Comparison of ENCODE assay signal across 15 mouse cellular contexts in the genomic region with DNA sequence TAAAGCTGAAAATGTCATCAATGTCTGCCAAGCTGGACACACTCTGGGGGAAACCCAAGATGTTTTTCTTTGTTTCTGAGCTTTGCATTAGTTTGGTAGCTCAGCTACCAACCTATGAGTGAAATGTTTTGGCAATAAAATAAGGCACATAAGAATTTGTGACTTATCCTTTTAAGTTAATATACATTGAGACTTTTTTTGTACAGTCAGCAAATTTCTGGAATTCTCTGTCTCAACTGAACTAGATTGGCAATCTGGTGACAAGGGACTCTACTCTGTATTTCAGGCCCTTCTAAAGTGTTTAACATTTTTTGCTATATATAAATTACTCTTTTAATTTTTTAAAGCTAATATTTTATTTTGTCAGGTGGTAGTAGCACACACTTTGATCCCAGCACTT.
"Had no signal": no experiment of that assay in that cellular context is flagged by ENCODE, and none has a peak within 500 bp of the region (broad histone marks: within the 10 kb centered on the region; RNA-seq: fewer than 3 reads in every experiment).

No protein-coding gene starts in this region.

- H3K27ac ChIP-seq: neural tube, embryonic 13.5 days; neural tube, embryonic 15.5 days; stomach, embryonic 15.5 days; stomach, postnatal 0 days had no signal

- DNase-seq: right cerebral cortex, adult 18-20 months; right cerebral cortex, postnatal 14 days; right cerebral cortex, postnatal 25 days; right cerebral cortex, postnatal 4 days; spleen, adult 18-20 months; thymus, adult 18-20 months; thymus, adult 2 months; thymus, postnatal 14 days; thymus, postnatal 25 days; thymus, postnatal 36 days; thymus, postnatal 4 days had no signal

- H3K4me3 ChIP-seq: neural tube, embryonic 13.5 days; neural tube, embryonic 15.5 days; stomach, embryonic 15.5 days had no signal

- H3K4me2 ChIP-seq: neural tube, embryonic 13.5 days; neural tube, embryonic 15.5 days; stomach, embryonic 15.5 days had no signal

- H3K4me1 ChIP-seq: neural tube, embryonic 13.5 days; neural tube, embryonic 15.5 days; stomach, embryonic 15.5 days had no signal

- H3K27me3 ChIP-seq: neural tube, embryonic 13.5 days; neural tube, embryonic 15.5 days; stomach, embryonic 15.5 days had no signal

- H3K36me3 ChIP-seq: neural tube, embryonic 13.5 days; neural tube, embryonic 15.5 days; stomach, embryonic 15.5 days had no signal

- H3K9me3 ChIP-seq: neural tube, embryonic 13.5 days; neural tube, embryonic 15.5 days; stomach, embryonic 15.5 days had no signal

- H3K9ac ChIP-seq: neural tube, embryonic 13.5 days; neural tube, embryonic 15.5 days; stomach, embryonic 15.5 days had no signal
